Mouse (Mus musculus): ENCODE measurements around the gene Kif3c. TPM values are rescaled to one million over a fixed set of nuclear protein-coding genes. Genes with fewer than 3 reads are reported as not detected.

Kif3c gene
- total RNA-seq, 1 experiment: 8.8 TPM

DNA sequence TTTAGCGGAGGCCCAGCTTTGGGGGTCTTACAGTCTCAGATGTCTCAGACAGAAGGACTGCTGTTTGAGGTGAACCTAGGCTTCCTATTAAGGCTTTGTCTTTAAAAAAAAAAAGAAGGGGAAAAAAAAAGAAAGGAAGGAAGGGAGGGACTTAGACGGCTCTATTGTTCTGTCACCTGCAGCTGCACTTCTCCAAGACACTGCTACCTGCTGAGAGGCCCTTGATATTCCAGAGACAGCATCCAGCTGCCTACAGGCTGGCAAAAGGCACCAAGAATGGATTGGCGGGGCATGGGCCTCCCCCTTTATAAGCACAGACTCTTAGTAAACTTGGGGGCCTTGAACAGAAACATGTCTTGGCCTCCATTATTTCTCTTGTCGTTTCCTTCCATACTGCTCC is 50.0 kb downstream of the Kif3c start:
- Histone ChIP-seq H3K9ac (ENCODE audit: insufficient read depth, low read depth, low read length, poor library complexity, severe bottlenecking) (peak overlapping the region; percentile 26; the same call in 1 of the 2 replicates), H3K9me3 (ENCODE audit: control insufficient read depth, insufficient read depth, low read depth, low read length) (no peaks in the 10 kb centered on the region), H3K4me1 (ENCODE audit: control insufficient read depth in 2 of 2, insufficient read depth in 2 of 2, low read length in 2 of 2, poor library complexity in 1 of 2) (peaks cover 0 to 2% of the 10 kb centered on the region in 2 experiments; a peak in 1 of 4 replicates), H3K4me3 (ENCODE audit: insufficient read depth in 1 of 2, low read depth in 1 of 2, low read length in 2 of 2, poor library complexity in 1 of 2, severe bottlenecking in 1 of 2) (no peak overlapping the region), H3K27ac (ENCODE audit: insufficient read depth, low read depth, low read length, poor library complexity, severe bottlenecking) (peak overlapping the region; percentile 25), H3K36me3 (ENCODE audit: control insufficient read depth, insufficient read depth, low read length, poor library complexity, severe bottlenecking) (peaks cover 11% of the 10 kb centered on the region)
- DNase-seq (ENCODE audit: low read depth, low spot score): no peak
- in situ Hi-C loops (cut with MboI; ENCODE audit: low sequenced_read_pairs in 2 of 2, unreplicated experiment in 2 of 2): no loop called here
- TF ChIP-seq ZNF384 (IDR thresholded peaks at IDR 0.05; ENCODE audit: low read depth, low read length): peak; percentile 77
- TF ChIP-seq HCFC1 (IDR thresholded peaks at IDR 0.05; ENCODE audit: borderline replicate concordance, insufficient read depth, low read length): no peak

DNA sequence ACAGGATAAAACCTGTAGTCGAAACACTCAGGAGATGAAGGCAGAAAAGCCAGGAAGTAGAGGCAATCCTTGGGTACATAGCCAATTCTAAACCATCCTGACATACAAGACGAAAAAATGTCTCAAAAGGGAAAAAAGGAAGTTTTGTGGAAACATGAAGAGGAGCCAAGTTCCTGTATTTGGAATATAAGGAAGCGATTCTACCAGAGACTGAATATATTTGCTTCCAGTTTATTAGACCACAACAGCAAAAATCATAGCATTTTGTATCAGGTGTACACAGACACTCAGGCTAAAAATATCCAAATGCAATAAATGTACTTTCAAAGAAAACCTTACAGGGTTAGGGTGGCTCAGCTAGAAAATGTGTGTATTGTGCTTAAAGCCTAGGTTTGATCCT is 53.8 kb downstream of the Kif3c start:
- no peak overlapping the region for H3K27ac ChIP-seq (ENCODE audit: insufficient read depth, low read depth, low read length, poor library complexity, severe bottlenecking)
- peaks cover 0 to 2% of the 10 kb centered on the region in 2 experiments; a peak in 1 of 4 replicates for H3K4me1 ChIP-seq (ENCODE audit: control insufficient read depth in 2 of 2, insufficient read depth in 2 of 2, low read length in 2 of 2, poor library complexity in 1 of 2)
- H3K9ac ChIP-seq (ENCODE audit: insufficient read depth, low read depth, low read length, poor library complexity, severe bottlenecking): no peak overlapping the region
- TF ChIP-seq HCFC1 (IDR thresholded peaks at IDR 0.05; ENCODE audit: borderline replicate concordance, insufficient read depth, low read length): no peak
- no peak for TF ChIP-seq ZC3H11A (IDR thresholded peaks at IDR 0.05; ENCODE audit: borderline replicate concordance, low read depth, low read length)
- no peak for TF ChIP-seq ZNF384 (IDR thresholded peaks at IDR 0.05; ENCODE audit: low read depth, low read length)
- TF ChIP-seq MAFK (IDR thresholded peaks at IDR 0.05; ENCODE audit: insufficient read depth, low read depth, low read length): no peak
- TF ChIP-seq CHD2 (IDR thresholded peaks at IDR 0.05; ENCODE audit: low read depth, low read length): no peak
- peaks cover 14% of the 10 kb centered on the region for H3K36me3 ChIP-seq (ENCODE audit: control insufficient read depth, insufficient read depth, low read length, poor library complexity, severe bottlenecking)
- no peaks in the 10 kb centered on the region for H3K9me3 ChIP-seq (ENCODE audit: control insufficient read depth, insufficient read depth, low read depth, low read length)
- in situ Hi-C loops (cut with MboI; ENCODE audit: low sequenced_read_pairs in 2 of 2, unreplicated experiment in 2 of 2): no loop called here
- no peak for DNase-seq (ENCODE audit: low read depth, low spot score)
- no peak overlapping the region for H3K4me3 ChIP-seq (ENCODE audit: insufficient read depth in 1 of 2, low read depth in 1 of 2, low read length in 2 of 2, poor library complexity in 1 of 2, severe bottlenecking in 1 of 2)

DNA sequence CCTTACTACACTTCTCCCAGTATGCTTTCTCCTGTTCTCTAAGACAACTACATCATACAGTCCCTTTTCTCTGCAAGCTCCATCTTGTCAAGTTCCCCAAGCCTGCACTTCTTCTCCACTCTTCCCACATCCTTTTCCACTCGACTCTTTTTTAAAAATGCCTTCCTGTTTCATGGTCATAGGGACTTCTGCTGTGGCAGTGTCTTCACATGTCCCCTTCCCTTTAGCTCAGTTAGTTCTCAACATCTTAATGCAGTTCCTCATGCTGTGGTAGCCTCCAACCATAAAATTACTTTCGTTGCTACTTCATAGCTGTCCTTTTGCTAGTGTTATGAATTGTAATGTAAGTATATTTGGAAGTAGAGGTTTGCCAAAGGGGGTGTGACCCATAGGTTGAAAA is 55.6 kb downstream of the Kif3c start:
- no peaks in the 10 kb centered on the region for H3K9me3 ChIP-seq (ENCODE audit: control insufficient read depth, insufficient read depth, low read depth, low read length)
- peaks cover 16% of the 10 kb centered on the region for H3K36me3 ChIP-seq (ENCODE audit: control insufficient read depth, insufficient read depth, low read length, poor library complexity, severe bottlenecking)
- H3K4me3 ChIP-seq (ENCODE audit: insufficient read depth in 1 of 2, low read depth in 1 of 2, low read length in 2 of 2, poor library complexity in 1 of 2, severe bottlenecking in 1 of 2): no peak overlapping the region
- no peak for DNase-seq (ENCODE audit: low read depth, low spot score)
- TF ChIP-seq CHD2 (IDR thresholded peaks at IDR 0.05; ENCODE audit: low read depth, low read length) (no peak), ZNF384 (IDR thresholded peaks at IDR 0.05; ENCODE audit: low read depth, low read length) (no peak), MAFK (IDR thresholded peaks at IDR 0.05; ENCODE audit: insufficient read depth, low read depth, low read length) (no peak)
- no peak overlapping the region for H3K27ac ChIP-seq (ENCODE audit: insufficient read depth, low read depth, low read length, poor library complexity, severe bottlenecking)
- peaks cover 0 to 4% of the 10 kb centered on the region in 2 experiments; a peak in 2 of 4 replicates for H3K4me1 ChIP-seq (ENCODE audit: control insufficient read depth in 2 of 2, insufficient read depth in 2 of 2, low read length in 2 of 2, poor library complexity in 1 of 2)
- in situ Hi-C loops (cut with MboI; ENCODE audit: low sequenced_read_pairs in 2 of 2, unreplicated experiment in 2 of 2): no loop called here
- no peak overlapping the region for H3K9ac ChIP-seq (ENCODE audit: insufficient read depth, low read depth, low read length, poor library complexity, severe bottlenecking)

DNA sequence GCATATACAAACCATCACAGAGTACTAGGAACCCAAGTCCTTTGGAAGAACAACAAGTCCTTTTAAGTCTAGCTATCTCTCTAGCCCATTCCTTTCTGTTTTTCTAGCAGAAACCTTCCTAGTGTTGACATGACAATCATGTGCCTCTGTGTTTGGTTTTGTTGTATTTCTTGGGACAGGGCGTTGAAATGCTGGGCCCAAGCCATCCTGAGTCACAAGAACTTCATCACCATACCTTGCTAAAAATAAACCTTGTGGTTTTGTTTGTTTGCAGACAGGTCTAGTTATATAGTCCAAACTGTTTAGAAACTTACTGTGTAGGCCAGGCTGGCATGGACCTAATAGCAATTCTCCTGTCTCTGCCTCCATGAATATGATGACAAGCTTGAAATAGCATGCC is 57.9 kb downstream of the Kif3c start:
- Histone ChIP-seq H3K9ac (ENCODE audit: insufficient read depth, low read depth, low read length, poor library complexity, severe bottlenecking) (no peak overlapping the region), H3K36me3 (ENCODE audit: control insufficient read depth, insufficient read depth, low read length, poor library complexity, severe bottlenecking) (peaks cover 11% of the 10 kb centered on the region), H3K27ac (ENCODE audit: insufficient read depth, low read depth, low read length, poor library complexity, severe bottlenecking) (no peak overlapping the region), H3K4me1 (ENCODE audit: control insufficient read depth in 2 of 2, insufficient read depth in 2 of 2, low read length in 2 of 2, poor library complexity in 1 of 2) (peaks cover 0 to 3% of the 10 kb centered on the region in 2 experiments; a peak in 2 of 4 replicates), H3K9me3 (ENCODE audit: control insufficient read depth, insufficient read depth, low read depth, low read length) (no peaks in the 10 kb centered on the region), H3K4me3 (ENCODE audit: insufficient read depth in 1 of 2, low read depth in 1 of 2, low read length in 2 of 2, poor library complexity in 1 of 2, severe bottlenecking in 1 of 2) (no peak overlapping the region)
- TF ChIP-seq ZC3H11A (IDR thresholded peaks at IDR 0.05; ENCODE audit: borderline replicate concordance, low read depth, low read length): no peak
- TF ChIP-seq ZNF384 (IDR thresholded peaks at IDR 0.05; ENCODE audit: low read depth, low read length): no peak
- no peak for TF ChIP-seq MAFK (IDR thresholded peaks at IDR 0.05; ENCODE audit: insufficient read depth, low read depth, low read length)
- TF ChIP-seq CHD2 (IDR thresholded peaks at IDR 0.05; ENCODE audit: low read depth, low read length): no peak
- TF ChIP-seq HCFC1 (IDR thresholded peaks at IDR 0.05; ENCODE audit: borderline replicate concordance, insufficient read depth, low read length): no peak
- in situ Hi-C loops (cut with MboI; ENCODE audit: low sequenced_read_pairs in 2 of 2, unreplicated experiment in 2 of 2): no loop called here
- no peak for DNase-seq (ENCODE audit: low read depth, low spot score)

DNA sequence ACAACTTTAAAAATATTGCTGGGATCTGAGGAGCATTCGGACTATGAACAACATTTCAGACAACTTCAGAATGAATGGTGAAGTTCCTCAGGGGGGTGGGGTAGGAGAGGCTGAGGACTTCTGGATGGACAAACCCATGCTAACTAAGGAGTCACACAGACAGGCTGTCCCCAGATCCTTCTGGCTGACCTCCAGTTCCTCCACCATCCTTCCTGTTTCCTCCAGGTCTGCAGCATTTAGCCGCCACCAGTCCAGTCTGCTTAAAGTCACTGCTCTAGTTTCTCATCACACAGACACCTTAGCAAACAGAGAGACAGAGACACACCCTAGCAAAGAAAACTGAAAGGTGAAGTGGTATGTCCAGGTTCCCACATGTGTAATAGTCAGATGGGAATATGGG is 59.2 kb downstream of the Kif3c start:
- Histone ChIP-seq H3K4me1 (ENCODE audit: control insufficient read depth in 2 of 2, insufficient read depth in 2 of 2, low read length in 2 of 2, poor library complexity in 1 of 2) (peaks cover 3% of the 10 kb centered on the region in 2 experiments; a peak in 2 of 4 replicates), H3K27ac (ENCODE audit: insufficient read depth, low read depth, low read length, poor library complexity, severe bottlenecking) (peak overlapping the region; percentile 8; the same call in 1 of the 2 replicates), H3K9me3 (ENCODE audit: control insufficient read depth, insufficient read depth, low read depth, low read length) (no peaks in the 10 kb centered on the region), H3K9ac (ENCODE audit: insufficient read depth, low read depth, low read length, poor library complexity, severe bottlenecking) (peak overlapping the region; percentile 85), H3K4me3 (ENCODE audit: insufficient read depth in 1 of 2, low read depth in 1 of 2, low read length in 2 of 2, poor library complexity in 1 of 2, severe bottlenecking in 1 of 2) (peak overlapping the region; percentile 76 to 87; a peak in 1 of 4 replicates), H3K36me3 (ENCODE audit: control insufficient read depth, insufficient read depth, low read length, poor library complexity, severe bottlenecking) (peaks cover 11% of the 10 kb centered on the region)
- DNase-seq (ENCODE audit: low read depth, low spot score): no peak
- in situ Hi-C loops (cut with MboI; ENCODE audit: low sequenced_read_pairs in 2 of 2, unreplicated experiment in 2 of 2): no loop called here
- no peak for TF ChIP-seq CHD2 (IDR thresholded peaks at IDR 0.05; ENCODE audit: low read depth, low read length)
- no peak for TF ChIP-seq ZNF384 (IDR thresholded peaks at IDR 0.05; ENCODE audit: low read depth, low read length)

All from ES-E14 (cell line).